Mouse (Mus musculus): ENCODE results near the gene Gm19935.

Gm19935 gene

GRCm38 (mm10) chr8:90817293-90817692 lies at the start of gene Gm19935:
Gm19935 (minus strand) TSS chr8:90817393.
- DNase-seq (ENCODE audit: low spot score) = no peak

GRCm38 (mm10) chr8:90862038-90862437 lies 44.8 kb upstream of the Gm19935 start:
- no peak for DNase-seq (ENCODE audit: low spot score)

GRCm38 (mm10) chr8:90861266-90861944 lies 44.2 kb upstream of the Gm19935 start:
- no peak for DNase-seq (ENCODE audit: low spot score)

- no peak for DNase-seq (ENCODE audit: low spot score)
These were observed 40.9 kb upstream of the Gm19935 start for GRCm38 (mm10) chr8:90858071-90858470.

GRCm38 (mm10) chr8:90856952-90857351 lies 39.8 kb upstream of the Gm19935 start:
- no peak for DNase-seq (ENCODE audit: low spot score)

- DNase-seq (ENCODE audit: low spot score) = no peak
These were observed 39.0 kb upstream of the Gm19935 start for GRCm38 (mm10) chr8:90856171-90856570.

- DNase-seq (ENCODE audit: low spot score) = no peak
These were observed 37.5 kb upstream of the Gm19935 start for GRCm38 (mm10) chr8:90854671-90855161.

GRCm38 (mm10) chr8:90853971-90854670 lies 36.9 kb upstream of the Gm19935 start:
- DNase-seq (ENCODE audit: low spot score) = no peak

- no peak for DNase-seq (ENCODE audit: low spot score)
These were observed 34.4 kb upstream of the Gm19935 start for GRCm38 (mm10) chr8:90851544-90851943.

- no peak for DNase-seq (ENCODE audit: low spot score)
These were observed 32.4 kb upstream of the Gm19935 start for GRCm38 (mm10) chr8:90849462-90850050.

GRCm38 (mm10) chr8:90847980-90848379 lies 30.8 kb upstream of the Gm19935 start:
- no peak for DNase-seq (ENCODE audit: low spot score)

GRCm38 (mm10) chr8:90844179-90844967 lies 27.2 kb upstream of the Gm19935 start:
- no peak for DNase-seq (ENCODE audit: low spot score)

- no peak for DNase-seq (ENCODE audit: low spot score)
These were observed 25.9 kb upstream of the Gm19935 start for GRCm38 (mm10) chr8:90843127-90843526.

- DNase-seq (ENCODE audit: low spot score) = no peak
These were observed 24.1 kb upstream of the Gm19935 start for GRCm38 (mm10) chr8:90841321-90841720.

GRCm38 (mm10) chr8:90839725-90840714 lies 22.8 kb upstream of the Gm19935 start:
- DNase-seq (ENCODE audit: low spot score) = no peak

GRCm38 (mm10) chr8:90837440-90837839 lies 20.2 kb upstream of the Gm19935 start:
- no peak for DNase-seq (ENCODE audit: low spot score)

GRCm38 (mm10) chr8:90834321-90834672 lies 17.1 kb upstream of the Gm19935 start:
- no peak for DNase-seq (ENCODE audit: low spot score)

- DNase-seq (ENCODE audit: low spot score) = no peak
These were observed 16.6 kb upstream of the Gm19935 start for GRCm38 (mm10) chr8:90833628-90834320.

- DNase-seq (ENCODE audit: low spot score) = no peak
These were observed 15.5 kb upstream of the Gm19935 start for GRCm38 (mm10) chr8:90832576-90833289.

GRCm38 (mm10) chr8:90830980-90831379 lies 13.8 kb upstream of the Gm19935 start:
- DNase-seq (ENCODE audit: low spot score) = no peak

All from c-Kit-positive CD71-positive TER-119-positive erythroid progenitor cells, embryonic 14.5 days (primary cell).